Mouse (Mus musculus) embryonic facial prominence, embryonic 15.5 days (tissue): ENCODE measurements at regions not wholly inside any gene's neighbourhood (a gene's known extent, or its start where the extent isn't known, plus 50 kb on each side); places are given as distances from the start of the nearest gene placed in this dataset.

Experiments used
- ATAC-seq: fragments of 200-750 bp; cut with Nextera tagmentation; 2 replicates; pipeline ENCODE4 v1.8.0; 2017; ENCODE audit warnings: low read depth, moderate TSS enrichment; ENCODE audit not compliant: insufficient number of reproducible peaks, low FRiP score, low TSS enrichment
- H3K27ac ChIP-seq: fragments of 300-500 bp; sonication (generic); replicated peaks from 2 replicates; pipeline ENCODE4 v1.5.1; 2015; ENCODE audit warnings: mild to moderate bottlenecking, inconsistent platforms
- H3K27me3 ChIP-seq: fragments of 300-500 bp; sonication (generic); 2 replicates; pipeline ENCODE4 v1.6.1; 2015; ENCODE audit warnings: inconsistent platforms
- H3K36me3 ChIP-seq: fragments of 300-500 bp; sonication (generic); 2 replicates; pipeline ENCODE4 v1.6.1; 2015; ENCODE audit warnings: mild to moderate bottlenecking, inconsistent platforms
- H3K4me1 ChIP-seq: fragments of 300-500 bp; sonication (generic); 2 replicates; pipeline ENCODE4 v1.6.1; 2015; ENCODE audit warnings: inconsistent platforms
- H3K4me2 ChIP-seq: fragments of 300-500 bp; sonication (generic); replicated peaks from 2 replicates; pipeline ENCODE4 v1.6.1; 2015; ENCODE audit warnings: mild to moderate bottlenecking, inconsistent platforms
- H3K4me3 ChIP-seq: fragments of 300-500 bp; sonication (generic); replicated peaks from 2 replicates; pipeline ENCODE4 v1.5.1; 2015; ENCODE audit warnings: mild to moderate bottlenecking, inconsistent platforms
- H3K9ac ChIP-seq: fragments of 300-500 bp; sonication (generic); 2 replicates; pipeline ENCODE4 v1.6.1; 2015; ENCODE audit warnings: inconsistent platforms
- H3K9me3 ChIP-seq: fragments of 300-500 bp; sonication (generic); replicated peaks from 2 replicates; pipeline ENCODE4 v1.6.1; 2016; ENCODE audit warnings: inconsistent platforms
- WGBS: fragments of 180-500 bp; shearing (Covaris S2); methylation state at CpG from one replicate; pipeline ENCODE4 v1.1.7; 2015; 5-methylcytosine and 5-hydroxymethylcytosine counted together

- no peaks in the 10 kb centered on the region for H3K9me3 ChIP-seq
- 63% methylated on average over 5 of the region's 5 CpGs for WGBS
- no peak overlapping the region for H3K27ac ChIP-seq
- no peaks in the 10 kb centered on the region for H3K4me1 ChIP-seq
- H3K27me3 ChIP-seq: no peaks in the 10 kb centered on the region
- no peak overlapping the region for H3K9ac ChIP-seq
- H3K36me3 ChIP-seq: no peaks in the 10 kb centered on the region
- ATAC-seq: no peak
- no peak overlapping the region for H3K4me3 ChIP-seq
- no peak overlapping the region for H3K4me2 ChIP-seq
Observed at GRCm38 (mm10) chr7:51722420-51722819, 100.6 kb downstream of the Slc17a6 start.

GRCm38 (mm10) chr7:51723955-51724354, 102.1 kb downstream of the Slc17a6 start:
- H3K36me3 ChIP-seq: no peaks in the 10 kb centered on the region
- no peak for ATAC-seq
- H3K27me3 ChIP-seq: no peaks in the 10 kb centered on the region
- no peaks in the 10 kb centered on the region for H3K9me3 ChIP-seq
- no peaks in the 10 kb centered on the region for H3K4me1 ChIP-seq
- H3K4me2 ChIP-seq: no peak overlapping the region
- WGBS: 77% methylated on average over 5 of the region's 5 CpGs
- H3K9ac ChIP-seq: no peak overlapping the region
- H3K4me3 ChIP-seq: no peak overlapping the region
- H3K27ac ChIP-seq: no peak overlapping the region

- no peak for ATAC-seq
- Histone ChIP-seq H3K9ac (no peak overlapping the region), H3K4me3 (no peak overlapping the region), H3K27ac (no peak overlapping the region), H3K4me1 (no peaks in the 10 kb centered on the region), H3K27me3 (no peaks in the 10 kb centered on the region), H3K4me2 (no peak overlapping the region), H3K36me3 (no peaks in the 10 kb centered on the region), H3K9me3 (no peaks in the 10 kb centered on the region)
- 38% methylated on average over 2 of the region's 2 CpGs for WGBS
Observed at GRCm38 (mm10) chr7:51736285-51736684, 114.5 kb downstream of the Slc17a6 start.

GRCm38 (mm10) chr7:51739590-51739989, 117.8 kb downstream of the Slc17a6 start:
- Histone ChIP-seq H3K9me3 (no peaks in the 10 kb centered on the region), H3K4me2 (no peak overlapping the region), H3K4me1 (no peaks in the 10 kb centered on the region), H3K4me3 (no peak overlapping the region), H3K27me3 (no peaks in the 10 kb centered on the region), H3K36me3 (no peaks in the 10 kb centered on the region), H3K9ac (no peak overlapping the region), H3K27ac (no peak overlapping the region)
- 82% methylated on average over 5 of the region's 5 CpGs for WGBS
- no peak for ATAC-seq

- no peaks in the 10 kb centered on the region for H3K4me1 ChIP-seq
Observed at GRCm38 (mm10) chr7:51740928-51741327, 119.1 kb downstream of the Slc17a6 start.

GRCm38 (mm10) chr7:51742720-51743119, 119.1 kb upstream of the Gas2 start:
- H3K36me3 ChIP-seq: no peaks in the 10 kb centered on the region
- H3K27me3 ChIP-seq: no peaks in the 10 kb centered on the region
- no peak overlapping the region for H3K9ac ChIP-seq
- no peak overlapping the region for H3K4me2 ChIP-seq
- 84% methylated on average over 2 of the region's 2 CpGs for WGBS
- no peak overlapping the region for H3K4me3 ChIP-seq
- ATAC-seq: no peak
- no peak overlapping the region for H3K27ac ChIP-seq
- H3K4me1 ChIP-seq: no peaks in the 10 kb centered on the region
- no peaks in the 10 kb centered on the region for H3K9me3 ChIP-seq

More at GRCm38 (mm10) chr7:51740928-51741327, 119.1 kb downstream of the Slc17a6 start:
- Histone ChIP-seq H3K27me3 (no peaks in the 10 kb centered on the region), H3K9ac (no peak overlapping the region), H3K27ac (no peak overlapping the region), H3K36me3 (no peaks in the 10 kb centered on the region), H3K4me3 (no peak overlapping the region), H3K4me2 (no peak overlapping the region), H3K9me3 (no peaks in the 10 kb centered on the region)
- 76% methylated on average over 5 of the region's 5 CpGs for WGBS
- 0 out of 2 replicates have a peak, but pooled peaks have one; percentile 47 for ATAC-seq

GRCm38 (mm10) chr7:51745598-51745997, 116.2 kb upstream of the Gas2 start:
- H3K27ac ChIP-seq: no peak overlapping the region
- H3K9me3 ChIP-seq: no peaks in the 10 kb centered on the region
- no peaks in the 10 kb centered on the region for H3K27me3 ChIP-seq
- H3K9ac ChIP-seq: no peak overlapping the region
- no peak overlapping the region for H3K4me2 ChIP-seq
- WGBS: 96% methylated on average over 3 of the region's 3 CpGs
- no peak for ATAC-seq
- H3K36me3 ChIP-seq: no peaks in the 10 kb centered on the region
- H3K4me3 ChIP-seq: no peak overlapping the region
- H3K4me1 ChIP-seq: peaks cover 3% of the 10 kb centered on the region; the same call in 1 of the 2 replicates

- no peak overlapping the region for H3K27ac ChIP-seq
- no peaks in the 10 kb centered on the region for H3K9me3 ChIP-seq
- peaks cover 3% of the 10 kb centered on the region; the same call in 1 of the 2 replicates for H3K4me1 ChIP-seq
- H3K4me2 ChIP-seq: 0 out of 2 replicates have a peak overlapping the region, but pooled peaks have one; percentile 3
- no peaks in the 10 kb centered on the region for H3K27me3 ChIP-seq
- no peak overlapping the region for H3K9ac ChIP-seq
- no peak overlapping the region for H3K4me3 ChIP-seq
- ATAC-seq: no peak
- 56% methylated on average over 10 of the region's 10 CpGs for WGBS
- no peaks in the 10 kb centered on the region for H3K36me3 ChIP-seq
Observed at GRCm38 (mm10) chr7:51748633-51749303, 113.0 kb upstream of the Gas2 start.

- H3K4me3 ChIP-seq: no peak overlapping the region
- WGBS: 71% methylated on average over 14 of the region's 14 CpGs
- H3K27ac ChIP-seq: no peak overlapping the region
- no peak overlapping the region for H3K9ac ChIP-seq
- no peaks in the 10 kb centered on the region for H3K27me3 ChIP-seq
- no peak for ATAC-seq
- H3K4me2 ChIP-seq: no peak overlapping the region
- no peaks in the 10 kb centered on the region for H3K36me3 ChIP-seq
- peaks cover 3% of the 10 kb centered on the region; the same call in 1 of the 2 replicates for H3K4me1 ChIP-seq
- no peaks in the 10 kb centered on the region for H3K9me3 ChIP-seq
Observed at GRCm38 (mm10) chr7:51749304-51750129, 112.3 kb upstream of the Gas2 start.

- H3K4me2 ChIP-seq: no peak overlapping the region
- no peak for ATAC-seq
- H3K9ac ChIP-seq: no peak overlapping the region
- H3K9me3 ChIP-seq: no peaks in the 10 kb centered on the region
- no peak overlapping the region for H3K27ac ChIP-seq
- H3K4me1 ChIP-seq: peaks cover 3% of the 10 kb centered on the region; the same call in 1 of the 2 replicates
- WGBS: 95% methylated on average over 1 of the region's 1 CpGs
- H3K4me3 ChIP-seq: no peak overlapping the region
- H3K36me3 ChIP-seq: no peaks in the 10 kb centered on the region
- no peaks in the 10 kb centered on the region for H3K27me3 ChIP-seq
Observed at GRCm38 (mm10) chr7:51750271-51750670, 111.5 kb upstream of the Gas2 start.

- no peak overlapping the region for H3K4me2 ChIP-seq
- H3K36me3 ChIP-seq: no peaks in the 10 kb centered on the region
- H3K9me3 ChIP-seq: no peaks in the 10 kb centered on the region
- H3K27ac ChIP-seq: no peak overlapping the region
- 80% methylated on average over 11 of the region's 11 CpGs for WGBS
- H3K27me3 ChIP-seq: no peaks in the 10 kb centered on the region
- no peak overlapping the region for H3K9ac ChIP-seq
- no peak overlapping the region for H3K4me3 ChIP-seq
- H3K4me1 ChIP-seq: peaks cover 3% of the 10 kb centered on the region; the same call in 1 of the 2 replicates
- ATAC-seq: no peak
Observed at GRCm38 (mm10) chr7:51753062-51753461, 108.8 kb upstream of the Gas2 start.
